Mouse (Mus musculus): ENCODE measurements at regions not wholly inside any gene's neighbourhood (a gene's known extent, or its start where the extent isn't known, plus 50 kb on each side); places are given as distances from the start of the nearest gene placed in this dataset.

- no peak for TF ChIP-seq CTCF (IDR thresholded peaks at IDR 0.05)
- TF ChIP-seq POLR2A (IDR thresholded peaks at IDR 0.05; ENCODE audit: insufficient read depth, low read depth, low read length), result no peak
- no peak for TF ChIP-seq EP300 (IDR thresholded peaks at IDR 0.05; ENCODE audit: insufficient read depth, low read depth, low read length)
Observed at GRCm38 (mm10) chr16:77877006-77877405, 275.1 kb upstream of the Gm11146 start.

Measured in heart, adult 2 months (tissue).